Mouse (Mus musculus): ENCODE data around the gene Paxip1.
A peak's percentile ranks its signal among the peaks of the same experiment; 100 is the strongest.

The Paxip1 gene

GRCm38 (mm10) chr5:27791303-27792172 is at the start of gene Paxip1:
Gene Paxip1, minus strand, starts transcription at chr5:27791691.
- peak; percentile 93 for DNase-seq (ENCODE audit: low read depth, low spot score)

GRCm38 (mm10) chr5:27838061-27838460 is 46.6 kb upstream of the Paxip1 start:
- no peak for DNase-seq (ENCODE audit: low read depth, low spot score)

GRCm38 (mm10) chr5:27835096-27835495 is 43.6 kb upstream of the Paxip1 start:
- DNase-seq (ENCODE audit: low read depth, low spot score) = no peak

GRCm38 (mm10) chr5:27827971-27828370 is 36.5 kb upstream of the Paxip1 start:
- no peak for DNase-seq (ENCODE audit: low read depth, low spot score)

- no peak for DNase-seq (ENCODE audit: low read depth, low spot score)
Measured at GRCm38 (mm10) chr5:27821161-27821560, 29.7 kb upstream of the Paxip1 start.

DNA sequence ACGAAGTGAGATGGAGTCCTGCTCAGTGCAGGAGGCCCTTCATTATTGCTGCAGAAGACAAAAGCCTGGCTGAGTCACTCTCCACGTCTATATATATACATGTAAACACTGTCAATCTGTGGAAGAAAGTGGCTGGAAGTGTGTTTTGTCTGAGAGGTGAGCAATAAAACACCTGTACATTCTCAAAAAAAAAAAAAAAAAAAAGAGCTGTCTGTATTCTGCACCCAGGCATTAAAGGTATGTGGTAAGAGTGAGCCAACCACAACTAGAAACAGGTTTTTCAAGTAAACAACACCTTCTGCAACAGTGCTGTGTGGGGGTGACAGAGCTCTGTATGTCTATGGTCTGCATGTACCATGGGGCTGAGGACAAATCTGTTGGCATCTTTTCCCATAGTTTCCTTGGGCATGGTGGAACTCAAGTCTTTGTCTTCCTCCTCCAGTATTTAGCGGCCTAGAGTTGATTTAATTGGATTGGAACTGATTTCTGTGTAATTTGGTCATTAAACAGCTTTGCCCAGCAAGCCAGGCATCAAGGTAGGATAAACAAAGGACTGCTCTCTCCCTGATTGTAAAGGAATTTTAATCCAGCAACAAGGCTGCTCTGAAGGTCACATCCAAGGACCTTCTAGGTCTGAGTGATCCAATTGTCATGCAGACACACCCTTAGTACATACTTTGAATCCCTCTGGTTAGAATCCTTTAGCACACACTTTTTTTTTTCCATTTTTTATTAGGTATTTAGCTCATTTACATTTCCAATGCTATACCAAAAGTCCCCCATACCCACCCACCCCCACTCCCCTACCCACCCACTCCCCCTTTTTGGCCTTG is 27.6 kb upstream of the Paxip1 start:
- DNase-seq (ENCODE audit: low read depth, low spot score) = peak; percentile 5

GRCm38 (mm10) chr5:27814282-27814681 is 22.8 kb upstream of the Paxip1 start:
- no peak for DNase-seq (ENCODE audit: low read depth, low spot score)

GRCm38 (mm10) chr5:27793923-27794322 is 2.4 kb upstream of the Paxip1 start:
- peak; percentile 67 for DNase-seq (ENCODE audit: low read depth, low spot score)

DNA sequence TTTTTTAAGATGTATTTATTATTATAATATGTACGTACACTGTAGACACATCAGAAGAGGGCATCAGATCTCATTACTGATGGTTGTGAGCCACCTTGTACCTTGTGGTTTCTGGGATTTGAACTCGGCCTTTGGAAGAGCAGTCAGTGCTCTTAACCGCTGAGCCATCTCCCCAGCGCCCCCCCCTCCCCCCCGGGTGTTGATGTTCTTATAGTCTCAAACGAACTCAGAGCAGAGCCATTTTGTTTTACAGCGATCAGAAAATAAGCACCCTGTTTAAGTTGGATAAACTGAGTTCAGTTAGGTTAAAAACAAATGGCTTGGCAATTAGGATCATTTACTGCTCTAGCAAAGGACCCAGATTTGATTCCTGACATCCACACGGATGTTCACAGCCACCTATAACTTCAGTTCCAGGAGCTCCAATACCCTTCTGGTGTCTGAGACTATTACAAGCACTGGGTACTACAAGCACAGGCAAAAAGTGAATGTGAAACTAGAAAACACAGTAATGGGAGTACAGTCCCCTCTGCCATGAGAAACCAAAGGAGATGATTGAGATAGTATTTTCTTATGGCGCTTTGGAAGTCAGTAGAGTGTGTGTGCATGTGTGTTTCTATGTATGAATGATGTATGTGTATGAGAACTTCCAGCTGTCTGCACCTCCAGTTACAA is 1.2 kb upstream of the Paxip1 start:
- DNase-seq (ENCODE audit: low read depth, low spot score) = peak; percentile 17

- no peak for DNase-seq (ENCODE audit: low read depth, low spot score)
Measured at GRCm38 (mm10) chr5:27792173-27792470, 631 bp upstream of the Paxip1 start.

DNA sequence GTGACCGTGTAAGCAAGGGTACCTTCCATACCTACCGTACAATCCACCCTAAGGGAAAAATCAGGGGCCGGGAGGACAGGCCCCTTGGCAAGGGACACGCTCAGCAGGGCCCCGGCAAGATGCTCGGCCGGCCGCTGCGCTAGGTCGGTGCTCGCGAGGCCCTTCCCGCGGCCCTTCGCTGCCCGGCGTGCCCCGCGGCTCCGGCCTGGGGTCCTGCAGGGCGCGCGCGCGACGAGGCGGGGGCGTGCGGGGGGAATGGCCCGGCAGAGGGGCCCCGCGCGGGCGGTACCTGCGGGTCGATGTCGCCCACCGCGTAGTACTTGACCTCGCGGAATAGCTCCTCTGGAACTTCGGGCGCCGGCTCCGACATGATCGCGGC is 592 bp downstream of the Paxip1 start:
- DNase-seq (ENCODE audit: low read depth, low spot score) = no peak

- peak; percentile 40 for DNase-seq (ENCODE audit: low read depth, low spot score)
Measured at GRCm38 (mm10) chr5:27790086-27790909, 1.2 kb downstream of the Paxip1 start.

GRCm38 (mm10) chr5:27789586-27789985 is 1.9 kb downstream of the Paxip1 start:
- DNase-seq (ENCODE audit: low read depth, low spot score) = no peak

- no peak for DNase-seq (ENCODE audit: low read depth, low spot score)
Measured at GRCm38 (mm10) chr5:27783381-27783780, 8.1 kb downstream of the Paxip1 start.

- DNase-seq (ENCODE audit: low read depth, low spot score) = no peak
Measured at GRCm38 (mm10) chr5:27767948-27768347, 23.5 kb downstream of the Paxip1 start.

- no peak for DNase-seq (ENCODE audit: low read depth, low spot score)
Measured at GRCm38 (mm10) chr5:27765780-27766179, 25.7 kb downstream of the Paxip1 start.

DNA sequence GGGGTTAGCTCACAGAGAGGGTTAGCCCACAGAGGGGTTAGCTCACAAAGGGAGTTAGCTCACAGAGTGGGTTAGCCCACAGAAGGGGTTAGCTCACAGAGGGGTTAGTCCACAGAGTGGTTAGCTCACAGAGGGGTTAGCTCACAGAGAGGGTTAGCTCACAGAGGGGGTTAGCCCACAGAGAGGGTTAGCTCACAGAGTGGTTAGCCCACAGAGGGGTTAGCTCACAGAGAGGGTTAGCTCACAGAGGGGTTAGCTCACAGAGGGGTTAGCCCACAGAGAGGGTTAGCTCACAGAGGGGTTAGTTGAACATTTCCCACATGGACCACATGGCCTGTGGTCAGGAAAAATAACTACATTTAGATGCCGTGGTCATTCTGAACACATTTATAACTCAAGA is 46.5 kb downstream of the Paxip1 start:
- no peak for DNase-seq (ENCODE audit: low read depth, low spot score)

DNA sequence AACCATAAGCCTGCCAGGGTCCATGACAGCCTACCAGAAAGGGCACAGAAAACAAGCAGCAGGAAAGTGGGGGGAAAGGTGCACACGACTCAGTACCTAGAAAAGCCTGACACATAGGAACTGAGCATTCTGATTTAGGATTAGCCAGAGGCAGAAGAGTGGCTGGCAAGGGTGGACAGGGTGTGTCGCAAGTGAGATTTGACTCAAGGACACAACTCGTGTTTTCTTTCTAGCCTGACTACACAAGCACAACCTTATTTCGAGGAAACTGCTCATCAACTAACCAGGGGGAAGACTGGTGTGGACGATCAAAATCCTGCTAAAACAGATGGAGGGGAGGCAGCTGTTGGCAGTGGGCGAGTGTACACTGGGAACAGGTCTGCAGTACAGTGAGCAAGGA is 52.3 kb downstream of the Paxip1 start:
- no peak for DNase-seq (ENCODE audit: low read depth, low spot score)

DNA sequence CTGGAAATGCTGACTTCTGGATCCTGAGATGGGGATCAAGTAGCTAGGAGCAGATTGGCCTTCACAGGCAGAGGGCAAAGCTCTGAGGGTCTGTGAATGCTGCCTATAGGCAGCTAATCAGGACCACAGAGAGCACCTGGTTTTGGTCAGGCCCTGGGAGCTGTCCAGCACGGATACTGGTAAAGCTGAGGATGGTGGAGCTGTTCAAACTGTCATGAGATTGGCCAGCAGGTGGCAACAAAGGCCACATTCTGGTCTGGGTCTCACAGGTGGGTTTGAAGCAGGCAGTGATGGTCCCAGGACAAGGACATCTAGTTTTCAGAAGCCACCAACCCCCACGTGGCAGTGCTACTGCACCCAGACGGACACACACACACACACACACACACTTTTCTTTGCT is 54.3 kb downstream of the Paxip1 start:
- DNase-seq (ENCODE audit: low read depth, low spot score) = peak; percentile 83

DNA sequence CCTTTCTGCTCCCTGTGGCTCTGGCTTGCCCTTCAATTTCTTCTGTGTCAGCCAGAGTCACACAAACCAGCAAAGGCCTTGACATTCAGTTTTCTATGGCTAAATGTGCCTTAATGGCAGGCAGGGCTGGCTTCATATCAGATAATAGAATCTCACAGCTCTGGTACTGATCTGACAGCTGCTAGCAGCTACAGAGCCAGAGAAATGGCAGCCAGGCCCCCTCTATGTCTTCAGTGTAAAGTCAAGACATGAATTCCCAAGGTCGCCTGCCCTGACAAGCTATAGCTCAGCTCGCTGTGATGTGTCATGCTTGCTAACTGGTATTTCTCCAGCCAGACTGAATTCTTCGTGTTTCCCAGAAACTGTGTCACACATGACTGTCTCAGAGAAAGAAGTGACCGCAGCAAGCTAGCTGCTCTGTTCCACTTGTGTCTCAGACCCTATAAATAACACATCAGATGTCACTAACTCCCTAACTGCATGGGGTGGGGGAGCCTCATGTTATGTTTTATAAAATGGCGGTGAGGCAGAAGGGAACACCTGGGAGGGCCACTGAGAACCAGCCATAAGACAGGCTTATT is 59.1 kb downstream of the Paxip1 start:
- DNase-seq (ENCODE audit: low read depth, low spot score) = peak; percentile 19

DNA sequence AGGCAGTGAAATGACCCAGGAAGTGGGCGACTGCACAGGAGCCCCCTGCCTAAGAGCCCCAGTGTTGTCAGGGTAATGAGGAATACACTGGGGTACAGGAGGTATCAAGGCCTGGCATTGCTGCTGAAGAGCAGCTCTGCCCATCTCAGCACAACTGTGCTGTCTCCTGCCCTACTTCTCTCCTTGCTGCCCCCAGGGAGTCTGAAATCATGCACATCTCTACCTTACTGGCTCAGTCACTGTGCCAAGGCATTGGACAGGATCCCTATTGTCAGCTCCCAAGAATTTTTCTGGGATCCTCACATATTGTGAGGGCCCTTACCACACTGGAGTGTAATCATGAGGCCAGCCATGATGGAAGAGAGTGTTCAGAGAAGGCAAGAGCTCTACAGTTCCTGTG is 60.1 kb downstream of the Paxip1 start:
- no peak for DNase-seq (ENCODE audit: low read depth, low spot score)
